Mouse (Mus musculus) midbrain, embryonic 11.5 days (tissue): ENCODE results near the gene A530084C06Rik. TPM values are rescaled to one million over a fixed set of nuclear protein-coding genes. Genes with fewer than 3 reads are reported as not detected.

Experiments used
- ATAC-seq: fragments of 200-750 bp; cut with Nextera tagmentation; 2 replicates; pipeline ENCODE4 v1.8.0; 2017; ENCODE audit warnings: moderate TSS enrichment, moderate library complexity; ENCODE audit not compliant: low FRiP score
- DNase-seq: peaks from one replicate; pipeline ENCODE4 v3.0.0; 2015; ENCODE audit warnings: low spot score; ENCODE audit errors: missing footprints
- H3K27ac ChIP-seq: fragments of 300-500 bp; sonication (generic); 2 replicates; pipeline ENCODE4 v1.5.1; 2014; ENCODE audit warnings: low read depth, low read length
- H3K27me3 ChIP-seq: fragments of 300-500 bp; sonication (generic); 2 replicates; pipeline ENCODE4 v1.6.1; 2014; ENCODE audit warnings: mild to moderate bottlenecking, low read length, moderate library complexity, mixed read lengths; ENCODE audit not compliant: control insufficient read depth, insufficient read depth
- H3K36me3 ChIP-seq: fragments of 300-500 bp; sonication (generic); 2 replicates; pipeline ENCODE4 v1.6.1; 2014; ENCODE audit warnings: mild to moderate bottlenecking, low read length, moderate library complexity, mixed read lengths; ENCODE audit not compliant: control insufficient read depth, insufficient read depth
- H3K4me1 ChIP-seq: fragments of 300-500 bp; sonication (generic); 2 replicates; pipeline ENCODE4 v1.6.1; 2014; ENCODE audit warnings: low read length; ENCODE audit not compliant: control insufficient read depth, insufficient read depth
- H3K4me2 ChIP-seq: fragments of 300-500 bp; sonication (generic); 2 replicates; pipeline ENCODE4 v1.6.1; 2014; ENCODE audit warnings: mild to moderate bottlenecking, moderate library complexity
- H3K4me3 ChIP-seq: fragments of 300-500 bp; sonication (generic); 2 replicates; pipeline ENCODE4 v1.5.1; 2014; ENCODE audit warnings: low read depth, low read length
- H3K9ac ChIP-seq: fragments of 300-500 bp; sonication (generic); 2 replicates; pipeline ENCODE4 v1.6.1; 2014; ENCODE audit warnings: low read length
- H3K9me3 ChIP-seq: fragments of 300-500 bp; sonication (generic); 2 replicates; pipeline ENCODE4 v1.6.1; 2016; ENCODE audit warnings: low read length; ENCODE audit not compliant: control insufficient read depth
- WGBS: fragments of 180-500 bp; shearing (Covaris S2); extraction: QIAGEN DNeasy Blood & Tissue Kit; methylation state at CpG from one replicate; pipeline ENCODE4 v1.1.7; 2014; 5-methylcytosine and 5-hydroxymethylcytosine counted together
- polyA plus RNA-seq: library from polyadenylated mRNA; unstranded; fragments of >200 nt; fragmentation: Nextera tagmentation; extraction: Ambion mirVana; gene quantifications from 2 replicates; pipeline ENCODE4 v1.2.1, GENCODE M21; 2014

Gene A530084C06Rik
- polyA plus RNA-seq, 1 experiment from 2014 or later: not detected

DNA sequence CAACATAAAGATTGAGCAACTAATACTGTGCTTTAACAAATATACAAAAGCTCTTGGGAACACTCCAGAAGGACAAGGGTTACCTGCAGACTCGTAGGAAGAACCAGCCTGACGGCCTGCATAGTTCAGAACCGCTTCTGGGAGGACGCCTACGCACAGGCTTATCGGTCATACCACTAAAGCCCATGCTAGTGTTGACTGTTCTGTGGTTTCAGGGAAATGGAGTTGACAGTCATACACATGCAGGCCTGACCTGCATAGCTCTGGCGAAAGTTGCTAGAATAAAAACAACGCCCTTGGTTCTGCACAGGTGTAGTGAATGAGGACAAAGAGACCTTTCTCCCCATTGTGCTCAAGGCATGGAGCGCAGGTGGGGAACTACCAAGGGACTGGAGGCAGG, 11.5 kb downstream of the A530084C06Rik start:
- no peak overlapping the region for H3K4me2 ChIP-seq
- H3K4me3 ChIP-seq: no peak overlapping the region
- no peak for ATAC-seq
- no peaks in the 10 kb centered on the region for H3K36me3 ChIP-seq
- no peaks in the 10 kb centered on the region for H3K4me1 ChIP-seq
- no peak overlapping the region for H3K27ac ChIP-seq
- 91% methylated on average over 9 of the region's 9 CpGs for WGBS
- DNase-seq: no peak
- H3K27me3 ChIP-seq: no peaks in the 10 kb centered on the region
- H3K9me3 ChIP-seq: no peaks in the 10 kb centered on the region
- H3K9ac ChIP-seq: no peak overlapping the region

DNA sequence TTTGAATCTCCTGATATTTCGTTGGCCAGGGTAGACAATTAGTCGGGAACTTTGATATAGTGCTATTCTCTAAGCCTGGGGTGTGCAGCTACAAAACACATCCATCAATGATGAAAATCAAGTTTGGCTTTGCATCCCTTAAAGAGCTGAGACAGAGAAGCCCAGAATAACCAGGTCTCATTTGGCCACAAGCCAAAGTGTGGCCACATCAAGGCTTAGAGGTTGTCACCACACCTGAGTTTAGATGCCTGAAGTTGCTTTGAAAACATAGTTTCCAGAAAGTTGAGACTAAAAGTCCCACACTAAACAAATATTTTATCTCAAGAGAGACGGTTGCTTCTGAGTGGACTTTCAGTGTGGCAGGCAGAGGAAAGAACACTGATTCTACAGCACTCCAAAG, 11.9 kb downstream of the A530084C06Rik start:
- Histone ChIP-seq H3K9me3 (no peaks in the 10 kb centered on the region), H3K9ac (no peak overlapping the region), H3K4me2 (no peak overlapping the region), H3K36me3 (no peaks in the 10 kb centered on the region), H3K27ac (no peak overlapping the region), H3K27me3 (no peaks in the 10 kb centered on the region), H3K4me1 (no peaks in the 10 kb centered on the region), H3K4me3 (no peak overlapping the region)
- ATAC-seq: no peak
- no peak for DNase-seq
- 90% methylated on average over 3 of the region's 3 CpGs for whole genome bisulfite sequencing

DNA sequence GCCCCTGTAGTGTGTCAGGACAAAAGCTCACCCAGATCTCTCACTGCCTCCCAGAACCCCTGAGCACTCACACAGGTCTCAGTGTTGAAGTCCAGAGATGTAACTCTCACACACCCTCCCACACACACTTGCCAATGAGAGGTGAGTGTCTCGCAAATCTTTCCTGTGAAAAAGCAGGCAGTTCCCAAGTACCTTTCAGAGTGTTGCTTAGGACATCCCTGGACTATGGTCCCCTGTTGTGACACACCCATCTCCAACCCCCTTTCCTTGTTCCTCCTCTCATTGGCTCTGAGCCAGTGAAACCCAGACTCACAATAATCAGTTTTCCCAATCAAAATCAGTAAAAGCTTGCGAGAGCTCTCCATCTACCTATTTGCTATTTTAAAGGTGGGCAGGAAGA, 12.3 kb downstream of the A530084C06Rik start:
- 78% methylated on average over 2 of the region's 2 CpGs for WGBS
- Histone ChIP-seq H3K4me2 (no peak overlapping the region), H3K9me3 (no peaks in the 10 kb centered on the region), H3K9ac (no peak overlapping the region), H3K36me3 (no peaks in the 10 kb centered on the region), H3K27me3 (no peaks in the 10 kb centered on the region), H3K27ac (no peak overlapping the region), H3K4me1 (no peaks in the 10 kb centered on the region), H3K4me3 (no peak overlapping the region)
- DNase-seq: no peak
- no peak for ATAC-seq

- H3K36me3 ChIP-seq: no peaks in the 10 kb centered on the region
- DNase-seq (no peak), ATAC-seq (no peak)
- no peak overlapping the region for H3K4me2 ChIP-seq
- WGBS: 88% methylated on average over 5 of the region's 5 CpGs
- H3K4me1 ChIP-seq: no peaks in the 10 kb centered on the region
- H3K9me3 ChIP-seq: no peaks in the 10 kb centered on the region
- H3K4me3 ChIP-seq: no peak overlapping the region
- no peaks in the 10 kb centered on the region for H3K27me3 ChIP-seq
- H3K27ac ChIP-seq: no peak overlapping the region
- no peak overlapping the region for H3K9ac ChIP-seq
Observed at GRCm38 (mm10) chr13:31543021-31543420, 16.1 kb downstream of the A530084C06Rik start.

- Histone ChIP-seq H3K36me3 (no peaks in the 10 kb centered on the region), H3K4me1 (no peaks in the 10 kb centered on the region), H3K27ac (no peak overlapping the region), H3K9ac (no peak overlapping the region), H3K4me2 (no peak overlapping the region), H3K27me3 (no peaks in the 10 kb centered on the region), H3K4me3 (no peak overlapping the region), H3K9me3 (no peaks in the 10 kb centered on the region)
- 93% methylated on average over 4 of the region's 4 CpGs for WGBS
- DNase-seq: no peak
- no peak for ATAC-seq
Observed at GRCm38 (mm10) chr13:31534726-31535125, 24.4 kb downstream of the A530084C06Rik start.

GRCm38 (mm10) chr13:31531651-31532061, 27.5 kb downstream of the A530084C06Rik start:
- DNase-seq (no peak), ATAC-seq (no peak)
- H3K27ac ChIP-seq: no peak overlapping the region
- no peak overlapping the region for H3K9ac ChIP-seq
- no peak overlapping the region for H3K4me2 ChIP-seq
- no peaks in the 10 kb centered on the region for H3K4me1 ChIP-seq
- no peaks in the 10 kb centered on the region for H3K9me3 ChIP-seq
- 69% methylated on average over 8 of the region's 8 CpGs for WGBS
- no peak overlapping the region for H3K4me3 ChIP-seq
- no peaks in the 10 kb centered on the region for H3K36me3 ChIP-seq
- no peaks in the 10 kb centered on the region for H3K27me3 ChIP-seq

GRCm38 (mm10) chr13:31531186-31531585, 27.9 kb downstream of the A530084C06Rik start:
- H3K4me2 ChIP-seq: no peak overlapping the region
- H3K9ac ChIP-seq: no peak overlapping the region
- H3K4me1 ChIP-seq: no peaks in the 10 kb centered on the region
- no peak overlapping the region for H3K4me3 ChIP-seq
- WGBS: 91% methylated on average over 5 of the region's 5 CpGs
- DNase-seq (no peak), ATAC-seq (no peak)
- no peaks in the 10 kb centered on the region for H3K9me3 ChIP-seq
- no peaks in the 10 kb centered on the region for H3K36me3 ChIP-seq
- no peak overlapping the region for H3K27ac ChIP-seq
- no peaks in the 10 kb centered on the region for H3K27me3 ChIP-seq

GRCm38 (mm10) chr13:31524976-31525375, 34.2 kb downstream of the A530084C06Rik start:
- no peaks in the 10 kb centered on the region for H3K4me1 ChIP-seq
- no peak overlapping the region for H3K4me2 ChIP-seq
- no peaks in the 10 kb centered on the region for H3K27me3 ChIP-seq
- 92% methylated on average over 4 of the region's 4 CpGs for WGBS
- H3K27ac ChIP-seq: no peak overlapping the region
- ATAC-seq (no peak), DNase-seq (no peak)
- H3K4me3 ChIP-seq: no peak overlapping the region
- no peaks in the 10 kb centered on the region for H3K36me3 ChIP-seq
- H3K9me3 ChIP-seq: no peaks in the 10 kb centered on the region
- no peak overlapping the region for H3K9ac ChIP-seq

DNA sequence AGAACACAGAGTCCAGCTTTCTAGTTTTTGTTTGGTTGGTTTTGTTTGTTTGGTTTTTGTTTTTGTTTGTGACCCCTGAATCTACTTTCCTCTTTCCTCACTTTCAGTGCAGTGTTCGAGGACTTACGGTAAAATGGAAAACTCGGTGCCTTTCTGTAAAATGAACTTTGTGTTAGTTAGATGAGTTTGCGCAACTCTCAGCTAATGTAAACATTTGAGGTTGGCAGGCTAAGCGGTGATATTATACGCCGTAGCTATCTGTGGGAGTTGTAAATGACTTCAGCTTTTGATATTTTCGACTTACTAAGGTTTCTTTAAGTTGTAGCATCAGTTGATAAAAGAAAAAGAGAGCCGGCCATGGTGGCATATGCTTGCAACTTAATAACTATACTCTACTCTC, 40.2 kb downstream of the A530084C06Rik start:
- 90% methylated on average over 9 of the region's 9 CpGs for WGBS
- no peaks in the 10 kb centered on the region for H3K4me1 ChIP-seq

GRCm38 (mm10) chr13:31518411-31518886, 40.7 kb downstream of the A530084C06Rik start:
- no peaks in the 10 kb centered on the region for H3K36me3 ChIP-seq
- no peak overlapping the region for H3K27ac ChIP-seq
- no peak overlapping the region for H3K4me2 ChIP-seq
- no peak overlapping the region for H3K9ac ChIP-seq
- 82% methylated on average over 10 of the region's 10 CpGs for WGBS
- no peaks in the 10 kb centered on the region for H3K9me3 ChIP-seq
- no peaks in the 10 kb centered on the region for H3K4me1 ChIP-seq
- no peaks in the 10 kb centered on the region for H3K27me3 ChIP-seq
- DNase-seq (no peak), ATAC-seq (no peak)
- H3K4me3 ChIP-seq: no peak overlapping the region

More for the DNA sequence above, 40.2 kb downstream of the A530084C06Rik start:
- no peak for DNase-seq
- Histone ChIP-seq H3K9me3 (no peaks in the 10 kb centered on the region), H3K27me3 (no peaks in the 10 kb centered on the region), H3K36me3 (no peaks in the 10 kb centered on the region), H3K9ac (no peak overlapping the region), H3K27ac (no peak overlapping the region), H3K4me3 (no peak overlapping the region), H3K4me2 (no peak overlapping the region)
- ATAC-seq: no peak
